Mouse (Mus musculus): ENCODE measurements around the gene Trim23. TPM values are rescaled to one million over a fixed set of nuclear protein-coding genes. Genes with fewer than 3 reads are reported as not detected.

The Trim23 gene
- total RNA-seq, 2 experiments from 2014 or later = 13.6 to 29.4 TPM

- no peak for ATAC-seq (replicated peaks; ENCODE audit: low FRiP score, low TSS enrichment, poor library complexity, severe bottlenecking)
Observed at GRCm38 (mm10) chr13:104229181-104229580, 50.6 kb downstream of the Trim23 start.

Other genes with a start within 250 kb of the Trim23 start
- gene Nln, start 69.2 kb upstream of the Trim23 start, total RNA-seq (2014; fragmentation: Nextera tagmentation) = 29.4 and 34.9 TPM in 2 replicates
- 47.9 and 58.8 TPM in 2 replicates for gene Nln, start 69.2 kb upstream of the Trim23 start, total RNA-seq (2017)
- not detected in 2 replicates for gene Sgtb, start 69.1 kb upstream of the Trim23 start, total RNA-seq (2014; fragmentation: Nextera tagmentation)
- gene Sgtb, start 69.1 kb upstream of the Trim23 start, total RNA-seq (2017) = not detected in 2 replicates
- gene Trappc13, start 328 bp upstream of the Trim23 start, total RNA-seq (2014; fragmentation: Nextera tagmentation) = 25.1 and 36.0 TPM in 2 replicates
- gene Trappc13, start 328 bp upstream of the Trim23 start, total RNA-seq (2017) = 63.3 and 69.3 TPM in 2 replicates
- 74.1 and 80.7 TPM in 2 replicates for gene Cenpk, start 49.8 kb downstream of the Trim23 start, total RNA-seq (2014; fragmentation: Nextera tagmentation)
- 149 and 152 TPM in 2 replicates for gene Cenpk, start 49.8 kb downstream of the Trim23 start, total RNA-seq (2017)
- 35.4 and 47.5 TPM in 2 replicates for gene Ppwd1, start 50.0 kb downstream of the Trim23 start, total RNA-seq (2014; fragmentation: Nextera tagmentation)
- 45.6 and 55.2 TPM in 2 replicates for gene Ppwd1, start 50.0 kb downstream of the Trim23 start, total RNA-seq (2017)
- gene Adamts6, start 109.0 kb downstream of the Trim23 start, total RNA-seq (2014; fragmentation: Nextera tagmentation) = 4.4 and 4.9 TPM in 2 replicates
- 0.38 and 1.9 TPM in 2 replicates for gene Adamts6, start 109.0 kb downstream of the Trim23 start, total RNA-seq (2017)